Mouse (Mus musculus) liver, postnatal 0 days (tissue): ENCODE results near the gene Ptpra.
"Not testable (repeated sequence)": the region's sequence is repeated elsewhere in the genome, so short reads cannot be mapped to it uniquely, and the experiment has no call there.

ENCODE experiments used
- CTCF ChIP-seq: sonication (generic); IDR thresholded peaks from 2 replicates; pipeline ENCODE4 v1.5.1; 2016; ENCODE audit warnings: antibody characterized with exemption, low read depth
- EP300 ChIP-seq: IDR thresholded peaks from 2 replicates; pipeline ENCODE4 v1.6.1; 2016; ENCODE audit warnings: antibody characterized with exemption, low read depth, mild to moderate bottlenecking

DNA sequence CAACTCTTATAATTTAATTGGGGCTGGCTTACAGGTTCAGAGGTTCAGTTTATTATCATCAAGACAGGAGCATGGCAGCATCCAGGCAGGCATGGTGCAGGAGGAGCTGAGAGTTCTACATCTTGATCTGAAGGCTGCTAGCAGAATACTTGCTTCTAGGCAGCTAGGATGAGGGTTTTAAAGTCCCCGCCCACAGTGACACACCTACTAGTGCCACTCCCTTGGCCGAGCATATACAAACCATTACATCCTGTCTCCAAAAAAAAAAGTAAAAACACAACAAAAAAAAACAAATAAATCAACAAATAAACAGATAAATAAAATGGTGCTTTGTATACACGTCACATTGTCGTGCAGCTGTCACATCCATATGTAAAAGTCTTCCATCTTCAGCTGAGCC lies 45.0 kb downstream of the Ptpra start:
- not testable (repeated sequence) for TF ChIP-seq CTCF, EP300
